In the genomic region with DNA sequence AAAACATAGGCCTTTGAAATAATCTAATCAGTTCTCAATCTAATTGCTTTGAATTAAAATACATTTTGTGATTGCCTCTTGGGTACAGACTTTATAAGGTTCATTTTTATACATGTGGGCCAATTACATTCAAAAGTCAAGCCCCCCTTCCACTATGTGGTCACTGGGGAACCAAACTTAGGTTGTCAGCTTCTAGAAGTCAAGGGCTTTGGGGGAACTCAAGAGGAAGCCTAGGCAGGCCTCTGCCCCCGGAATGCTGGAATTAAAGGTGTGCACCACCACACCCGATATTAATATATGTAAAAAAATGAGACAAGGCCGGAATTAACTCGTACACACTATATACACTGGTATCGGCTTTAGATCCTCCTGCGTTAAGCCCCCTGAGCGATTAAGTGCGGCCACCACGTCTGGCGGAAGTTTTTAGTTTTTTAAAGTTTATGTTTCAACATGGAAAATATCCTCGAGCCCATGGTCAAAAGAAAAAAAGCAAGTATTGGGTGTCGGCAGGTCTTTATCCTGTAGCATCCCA, we compare ENCODE assay signal across 8 mouse cellular contexts. TPM values are rescaled to one million over a fixed set of nuclear protein-coding genes. Genes with fewer than 3 reads are reported as not detected.
DNase-seq lines count a peak whose midpoint lies in the region; ATAC-seq and TF ChIP-seq lines count a peak whose summit lies in the region.

No protein-coding gene starts in this region.

- H3K36me3 ChIP-seq in heart, embryonic 15.5 days, result peaks cover 4% of the 10 kb centered on the region; the same call in 1 of the 2 replicates
- peaks cover 54% of the 10 kb centered on the region for H3K36me3 ChIP-seq in G1E (replicated peaks)
- H3K36me3 ChIP-seq in hindbrain, embryonic 11.5 days (ENCODE audit: control insufficient read depth, insufficient read depth, low read length), result no peaks in the 10 kb centered on the region
- H3K36me3 ChIP-seq in midbrain, embryonic 10.5 days, result peaks cover 28% of the 10 kb centered on the region

- H3K27ac ChIP-seq in heart, embryonic 15.5 days, result peak overlapping the region; percentile 98
- no peak overlapping the region for H3K27ac ChIP-seq in hindbrain, embryonic 11.5 days (ENCODE audit: low read depth, low read length)
- H3K27ac ChIP-seq in midbrain, embryonic 10.5 days (replicated peaks), result peak overlapping the region; percentile 94

- no peak for TF ChIP-seq CTCF in G1E (IDR thresholded peaks at IDR 0.05; ENCODE audit: low read depth, low read length)

- H3K27me3 ChIP-seq in heart, embryonic 15.5 days, result no peaks in the 10 kb centered on the region
- no peaks in the 10 kb centered on the region for H3K27me3 ChIP-seq in G1E (ENCODE audit: insufficient read depth, low read length)
- no peaks in the 10 kb centered on the region for H3K27me3 ChIP-seq in hindbrain, embryonic 11.5 days (ENCODE audit: control insufficient read depth, insufficient read depth, low read length)
- H3K27me3 ChIP-seq in midbrain, embryonic 10.5 days (ENCODE audit: low read depth, poor library complexity, severe bottlenecking), result no peaks in the 10 kb centered on the region

- peak overlapping the region; percentile 78 for H3K4me2 ChIP-seq in heart, embryonic 15.5 days
- H3K4me2 ChIP-seq in hindbrain, embryonic 11.5 days (replicated peaks; ENCODE audit: low read depth, low read length), result peak overlapping the region; percentile 69

- under 1% methylated on average over 12 of the region's 12 CpGs for WGBS in heart, embryonic 15.5 days
- 4% methylated on average over 12 of the region's 12 CpGs for WGBS in hindbrain, embryonic 11.5 days
- WGBS in midbrain, embryonic 10.5 days, result 2% methylated on average over 12 of the region's 12 CpGs

- DNase-seq in heart, postnatal 14 days, result no peak
- DNase-seq in G1E (ENCODE audit: low spot score), result no peak
- DNase-seq in hindbrain, embryonic 11.5 days (ENCODE audit: low spot score), result no peak
- no peak for DNase-seq in midbrain, embryonic 10.5 days (ENCODE audit: low spot score)
- DNase-seq in embryo, embryonic 9.5 days (ENCODE audit: extremely low spot score), result no peak
- DNase-seq in left cerebral cortex, adult 8-10 months (ENCODE audit: low spot score in 2 of 2), result no peak

- peak overlapping the region; percentile 74 for H3K9ac ChIP-seq in heart, embryonic 15.5 days
- H3K9ac ChIP-seq in hindbrain, embryonic 11.5 days (ENCODE audit: low read depth, low read length), result peak overlapping the region; percentile 68

- intact Hi-C loops in heart, postnatal 14 days (cut with DNase I), result loop anchor here (2.0 to 5.0 kb wide), 2 partner anchors 37 to 74 kb away; a partner anchor contains a TSS

- ATAC-seq in heart, embryonic 15.5 days (replicated peaks; ENCODE audit: insufficient number of reproducible peaks, insufficient read depth, low FRiP score, low read depth), result no peak
- no peak for ATAC-seq in G1E (ENCODE audit: extremely low read depth, insufficient number of reproducible peaks, low FRiP score, poor library complexity, severe bottlenecking)
- 0 out of 2 replicates have a peak, but pooled peaks have one; percentile 6 for ATAC-seq in hindbrain, embryonic 11.5 days (ENCODE audit: low FRiP score)
- ATAC-seq in inflammation-experienced regulatory T-cells, adult 6 months, result no peak

- peaks cover 30% of the 10 kb centered on the region for H3K4me1 ChIP-seq in heart, embryonic 15.5 days (replicated peaks)
- H3K4me1 ChIP-seq in G1E (ENCODE audit: insufficient read depth, low read depth, low read length), result peaks cover 54% of the 10 kb centered on the region
- H3K4me1 ChIP-seq in hindbrain, embryonic 11.5 days (replicated peaks; ENCODE audit: control insufficient read depth, insufficient read depth, low read length), result peaks cover 4% of the 10 kb centered on the region
- peaks cover 48% of the 10 kb centered on the region for H3K4me1 ChIP-seq in midbrain, embryonic 10.5 days

- H3K4me3 ChIP-seq in heart, embryonic 15.5 days, result peak overlapping the region; percentile 78
- peak overlapping the region; percentile 77 for H3K4me3 ChIP-seq in G1E (ENCODE audit: low read depth, low read length)
- H3K4me3 ChIP-seq in hindbrain, embryonic 11.5 days (ENCODE audit: low read depth, low read length), result peak overlapping the region; percentile 57
- peak overlapping the region; percentile 79 for H3K4me3 ChIP-seq in midbrain, embryonic 10.5 days

- no peaks in the 10 kb centered on the region for H3K9me3 ChIP-seq in heart, embryonic 15.5 days (replicated peaks)
- no peaks in the 10 kb centered on the region for H3K9me3 ChIP-seq in G1E (replicated peaks)
- no peaks in the 10 kb centered on the region for H3K9me3 ChIP-seq in hindbrain, embryonic 11.5 days (ENCODE audit: control insufficient read depth, low read length)
- no peaks in the 10 kb centered on the region for H3K9me3 ChIP-seq in midbrain, embryonic 10.5 days (replicated peaks)

RNA-seq across cellular contexts. Expression of a gene that starts 16.1 kb away (rescaled TPM):
- 424 and 511 TPM in 2 replicates for polyA plus RNA-seq in heart, embryonic 15.5 days (2015; fragmentation: Nextera tagmentation; extraction: Ambion mirVana)
- total RNA-seq in heart, postnatal 14 days (2021), result 100 to 1,000 TPM; 228 to 255 TPM
- total RNA-seq in G1E (2014; fragmentation: Nextera tagmentation) (483 and 552 TPM in 2 replicates), G1E (2017) (1,860 and 1,876 TPM in 2 replicates)
- 171 and 204 TPM in 2 replicates for polyA plus RNA-seq in G1E (2012)
- polyA plus RNA-seq in hindbrain, embryonic 11.5 days (2014; fragmentation: Nextera tagmentation; extraction: Ambion mirVana), result 619 and 688 TPM in 2 replicates
- 762 and 839 TPM in 2 replicates for polyA plus RNA-seq in midbrain, embryonic 10.5 days (2016; fragmentation: Nextera tagmentation; extraction: Ambion mirVana)
- total RNA-seq in left cerebral cortex, adult 8-10 months (2022), result 100 to 1,000 TPM; 125 to 143 (median 139) TPM
- 1,000 to 10,000 TPM in 1 of 3 experiments, 100 to 1,000 TPM in 2; 776 to 1,009 (median 841) TPM for polyA plus RNA-seq in inflammation-experienced regulatory T-cells, adult 6 months (2017; shearing (Covaris generic))

RNA-seq across cellular contexts. Expression of a gene that starts 21.2 kb away (rescaled TPM):
- 1.7 and 2.3 TPM in 2 replicates for polyA plus RNA-seq in heart, embryonic 15.5 days (2015; fragmentation: Nextera tagmentation; extraction: Ambion mirVana)
- not detected for total RNA-seq in heart, postnatal 14 days (2021)
- total RNA-seq in G1E (2014; fragmentation: Nextera tagmentation) (not detected in 2 replicates), G1E (2017) (0.46 TPM in 1 of 2 replicates, not detected in the other)
- not detected in 2 replicates for polyA plus RNA-seq in G1E (2012)
- 1.6 and 2.5 TPM in 2 replicates for polyA plus RNA-seq in hindbrain, embryonic 11.5 days (2014; fragmentation: Nextera tagmentation; extraction: Ambion mirVana)
- polyA plus RNA-seq in midbrain, embryonic 10.5 days (2016; fragmentation: Nextera tagmentation; extraction: Ambion mirVana), result 2.8 and 3.0 TPM in 2 replicates
- not detected for total RNA-seq in left cerebral cortex, adult 8-10 months (2022)
- polyA plus RNA-seq in inflammation-experienced regulatory T-cells, adult 6 months (2017; shearing (Covaris generic)), result 10 to 100 TPM in 2 of 3 experiments, 1 to 10 TPM in 1; 6.1 to 16.1 (median 10.9) TPM

RNA-seq across cellular contexts. Expression of a gene that starts 54.4 kb away (rescaled TPM):
- polyA plus RNA-seq in heart, embryonic 15.5 days (2015; fragmentation: Nextera tagmentation; extraction: Ambion mirVana), result 1.1 and 2.3 TPM in 2 replicates
- 1 to 10 TPM in 1 of 2 experiments, under 1 TPM in 1; 0.22 to 1.1 TPM for total RNA-seq in heart, postnatal 14 days (2021)
- 23.9 and 30.3 TPM in 2 replicates for total RNA-seq in G1E (2014; fragmentation: Nextera tagmentation)
- 17.8 and 19.9 TPM in 2 replicates for total RNA-seq in G1E (2017)
- polyA plus RNA-seq in G1E (2012), result 3.5 and 6.4 TPM in 2 replicates
- 11.8 and 13.3 TPM in 2 replicates for polyA plus RNA-seq in hindbrain, embryonic 11.5 days (2014; fragmentation: Nextera tagmentation; extraction: Ambion mirVana)
- polyA plus RNA-seq in midbrain, embryonic 10.5 days (2016; fragmentation: Nextera tagmentation; extraction: Ambion mirVana), result 12.5 and 12.8 TPM in 2 replicates
- total RNA-seq in left cerebral cortex, adult 8-10 months (2022), result 10 to 100 TPM; 42.8 to 60.5 (median 48.2) TPM
- polyA plus RNA-seq in inflammation-experienced regulatory T-cells, adult 6 months (2017; shearing (Covaris generic)), result 1 to 10 TPM; 4.5 to 6.2 (median 4.9) TPM
